Mouse (Mus musculus) T-helper 1 cell (primary cell): ENCODE data around the gene Nek2.

Experiments
- in situ Hi-C: fragments of 300-600 bp; cut with MboI, MseI; formaldehyde crosslinking; loops from one replicate; pipeline ENCODE4 v1.15.1; 2025; ENCODE audit warnings: high pct_unique_total_duplicates

Gene Nek2

GRCm38 (mm10) chr1:191856886-191857651, 35.8 kb downstream of the Nek2 start:
- in situ Hi-C loops = no loop called here

DNA sequence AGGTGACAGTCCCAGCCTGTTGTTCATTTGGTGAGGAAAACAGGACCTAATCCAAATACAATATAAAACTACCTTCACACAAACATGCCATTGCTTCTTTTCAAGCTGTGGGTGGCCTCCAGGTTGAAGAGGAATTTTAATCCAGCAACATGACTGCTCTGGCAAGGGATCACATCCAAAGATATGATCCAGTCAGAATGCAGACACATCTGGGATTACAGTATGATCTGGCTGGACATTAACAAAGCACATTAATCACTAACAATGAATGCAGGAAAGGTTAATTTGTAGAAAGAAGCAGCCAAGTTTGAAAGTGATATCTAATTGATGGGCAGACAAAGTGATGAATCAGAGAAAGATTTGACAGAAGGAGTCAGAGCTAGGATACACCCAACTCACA, 36.9 kb downstream of the Nek2 start:
- in situ Hi-C loops = no loop called here

- in situ Hi-C loops = no loop called here
Observed at GRCm38 (mm10) chr1:191859847-191860246, 38.6 kb downstream of the Nek2 start.

GRCm38 (mm10) chr1:191861247-191861646, 40.0 kb downstream of the Nek2 start:
- in situ Hi-C loops = no loop called here

DNA sequence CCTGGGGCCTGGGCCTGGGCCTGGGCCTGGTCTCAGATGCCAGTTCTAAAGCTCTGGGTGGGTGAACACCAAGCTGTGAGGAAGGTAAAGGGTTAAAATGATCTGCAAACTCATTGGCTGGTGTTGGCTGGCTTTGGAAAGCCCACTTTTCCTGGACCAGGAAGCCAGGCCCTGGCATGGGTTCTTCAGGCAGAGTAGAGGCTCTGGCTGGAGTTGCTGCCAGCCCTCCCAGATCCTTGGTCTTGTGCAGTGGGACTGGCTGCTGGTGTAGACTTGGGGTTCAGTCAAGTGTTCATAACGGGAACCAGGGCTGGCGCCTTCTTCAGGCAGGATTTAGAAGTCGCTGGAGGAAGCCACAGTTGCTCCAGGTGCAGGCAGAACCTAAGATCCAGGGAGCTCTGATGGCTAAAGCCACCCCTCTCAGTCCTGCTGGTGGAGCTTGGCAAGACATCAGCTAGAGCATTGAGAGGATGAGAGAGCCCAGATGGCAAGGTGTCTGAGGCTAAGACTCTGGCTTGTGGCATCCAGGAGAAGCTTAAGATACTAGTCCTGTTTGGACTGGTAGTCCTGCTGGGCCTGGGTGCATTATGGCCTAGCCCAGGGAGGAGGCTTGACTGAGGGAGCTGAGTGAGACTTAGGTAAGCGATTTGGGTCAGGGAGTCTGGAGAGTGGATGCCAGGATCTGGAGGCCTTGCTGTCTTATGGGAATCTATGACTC, 42.7 kb downstream of the Nek2 start:
- in situ Hi-C loops = no loop called here

GRCm38 (mm10) chr1:191864551-191865027, 43.3 kb downstream of the Nek2 start:
- in situ Hi-C loops = no loop called here

DNA sequence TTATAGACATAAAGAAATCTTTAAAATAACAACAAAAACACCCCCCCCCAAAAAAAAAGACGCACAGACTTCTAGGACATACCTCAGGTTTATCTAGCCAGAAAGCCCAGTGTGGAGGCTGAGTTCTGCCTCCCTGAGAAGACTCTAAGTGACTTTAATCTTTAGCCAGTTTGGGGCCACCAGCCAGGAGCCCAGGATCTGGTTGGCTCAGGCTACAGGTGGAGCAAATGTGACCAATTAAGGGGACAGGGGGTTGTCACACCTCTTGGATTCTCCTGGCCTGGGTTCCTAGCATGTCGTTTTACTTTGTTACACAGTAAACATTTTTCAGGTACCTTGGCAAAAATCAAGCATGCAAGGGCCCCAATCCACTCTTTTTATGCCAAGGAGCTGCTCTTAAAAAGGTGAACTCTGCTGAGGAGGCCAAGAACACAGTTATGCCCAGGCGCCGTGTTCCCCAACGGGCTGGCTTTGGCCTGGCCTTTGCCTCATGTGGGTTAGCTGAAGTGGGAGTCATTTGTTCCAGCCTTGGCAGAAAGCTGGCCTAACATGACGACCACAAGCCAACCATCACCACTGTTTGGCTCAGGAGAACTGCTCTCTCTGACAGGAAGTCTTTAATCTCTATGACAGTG, 50.9 kb downstream of the Nek2 start:
- in situ Hi-C loops = no loop called here

DNA sequence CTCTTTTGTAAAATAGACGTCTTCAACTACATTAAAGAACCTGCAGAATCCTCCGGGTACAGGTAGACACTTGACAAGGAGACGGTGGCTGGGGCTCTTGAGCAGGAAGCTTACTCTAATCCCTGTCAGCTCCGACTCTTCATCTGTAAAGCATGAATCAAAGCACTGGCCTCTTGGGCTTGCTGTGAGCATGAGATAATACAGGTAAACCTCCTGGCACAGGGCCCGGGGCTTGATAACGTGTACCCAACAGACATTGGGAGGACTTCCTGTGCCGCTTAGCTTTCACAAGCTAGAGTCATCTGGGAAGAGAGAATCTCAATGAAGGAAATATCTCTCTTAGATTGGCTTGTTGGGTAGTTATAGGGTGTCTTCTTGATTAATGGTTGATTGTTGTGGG, 53.8 kb downstream of the Nek2 start:
- in situ Hi-C loops = no loop called here

DNA sequence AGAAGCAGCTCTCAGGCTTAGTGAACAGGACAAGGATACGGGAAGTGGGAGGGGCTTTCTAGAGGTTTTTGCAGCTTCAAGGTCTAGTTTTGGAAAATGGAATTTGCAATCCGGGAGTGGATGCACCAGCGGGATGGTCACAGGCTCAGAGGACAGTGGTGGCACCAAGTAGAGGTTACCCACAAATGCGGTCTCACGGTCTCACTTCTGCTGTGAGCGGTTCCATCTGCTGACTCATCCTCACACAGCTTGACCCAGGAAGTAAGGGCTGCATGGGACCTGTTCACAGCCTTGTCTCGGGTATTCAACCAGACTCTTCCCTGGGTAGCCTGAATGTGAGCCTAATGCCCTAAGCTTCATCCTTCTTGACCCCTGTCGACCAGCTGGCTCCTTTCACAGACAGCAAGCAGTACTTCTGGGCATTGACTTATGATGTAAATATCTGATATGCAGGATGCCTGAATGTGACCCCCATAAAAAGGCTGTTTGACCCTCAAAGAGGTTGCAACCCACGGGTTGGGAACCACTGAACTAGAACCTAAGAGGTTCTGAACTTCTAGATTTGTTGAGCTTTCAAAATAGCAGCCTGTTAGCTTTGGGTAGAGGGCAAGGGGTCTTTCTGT, 54.5 kb downstream of the Nek2 start:
- in situ Hi-C loops = no loop called here

DNA sequence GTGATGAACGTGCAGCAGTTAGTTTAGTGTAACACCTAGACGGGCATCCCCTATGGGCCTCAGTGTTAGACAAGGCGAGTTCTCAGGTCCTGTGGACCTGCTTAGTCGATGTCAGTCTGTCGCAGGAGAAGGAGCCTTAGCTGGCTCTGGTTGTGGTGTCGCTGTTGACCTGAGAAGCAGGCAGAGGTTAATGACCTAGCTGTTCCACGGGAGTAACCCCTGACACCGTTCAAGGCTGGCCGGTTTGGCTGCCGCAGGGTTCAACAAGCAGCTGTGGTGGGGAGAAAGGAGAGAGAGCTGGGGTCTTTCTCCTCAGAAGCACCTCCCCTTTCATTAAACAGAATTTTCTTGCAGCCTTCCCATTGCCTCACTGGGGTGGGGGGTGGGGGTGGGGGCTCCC, 56.4 kb downstream of the Nek2 start:
- in situ Hi-C loops = no loop called here

DNA sequence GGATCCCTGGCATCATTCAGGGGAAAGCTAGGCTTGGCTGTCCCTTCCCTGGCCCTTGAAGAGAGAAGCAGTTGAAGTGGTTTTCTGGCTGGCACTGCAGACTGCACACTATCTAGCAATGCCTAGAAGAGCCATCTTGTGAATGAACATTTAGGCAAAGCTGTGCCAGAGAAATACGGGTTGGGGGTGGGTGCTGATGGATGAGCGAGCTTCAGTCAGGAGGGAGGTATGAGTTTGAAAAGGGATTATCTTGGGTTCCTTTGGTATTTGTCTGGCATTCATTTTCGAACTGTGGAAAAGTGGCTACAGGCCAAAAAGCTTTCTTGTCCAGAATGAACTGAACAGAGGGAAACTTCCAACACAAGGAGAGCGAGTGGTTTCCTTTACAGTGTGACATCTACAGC, 57.3 kb downstream of the Nek2 start:
- in situ Hi-C loops = no loop called here

DNA sequence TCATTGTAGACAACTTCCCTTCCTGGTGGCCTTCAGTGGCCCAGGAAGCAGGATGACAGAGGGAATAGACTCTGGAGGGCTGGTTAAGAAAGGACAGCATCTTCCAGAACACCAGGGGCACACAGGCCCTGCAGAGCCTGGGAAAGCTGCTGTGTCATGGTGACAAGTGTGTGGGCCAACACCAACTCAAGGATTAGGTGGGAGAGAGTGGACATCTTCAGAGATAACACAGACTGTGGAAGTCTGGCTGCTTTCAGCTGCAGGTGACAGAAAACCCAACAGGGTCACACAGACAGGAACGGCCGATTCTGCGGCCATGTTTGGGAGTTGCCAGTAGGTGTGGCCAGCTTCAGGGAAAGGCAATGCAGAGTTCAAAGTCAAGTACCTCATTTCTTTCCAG, 59.0 kb downstream of the Nek2 start:
- in situ Hi-C loops = no loop called here

DNA sequence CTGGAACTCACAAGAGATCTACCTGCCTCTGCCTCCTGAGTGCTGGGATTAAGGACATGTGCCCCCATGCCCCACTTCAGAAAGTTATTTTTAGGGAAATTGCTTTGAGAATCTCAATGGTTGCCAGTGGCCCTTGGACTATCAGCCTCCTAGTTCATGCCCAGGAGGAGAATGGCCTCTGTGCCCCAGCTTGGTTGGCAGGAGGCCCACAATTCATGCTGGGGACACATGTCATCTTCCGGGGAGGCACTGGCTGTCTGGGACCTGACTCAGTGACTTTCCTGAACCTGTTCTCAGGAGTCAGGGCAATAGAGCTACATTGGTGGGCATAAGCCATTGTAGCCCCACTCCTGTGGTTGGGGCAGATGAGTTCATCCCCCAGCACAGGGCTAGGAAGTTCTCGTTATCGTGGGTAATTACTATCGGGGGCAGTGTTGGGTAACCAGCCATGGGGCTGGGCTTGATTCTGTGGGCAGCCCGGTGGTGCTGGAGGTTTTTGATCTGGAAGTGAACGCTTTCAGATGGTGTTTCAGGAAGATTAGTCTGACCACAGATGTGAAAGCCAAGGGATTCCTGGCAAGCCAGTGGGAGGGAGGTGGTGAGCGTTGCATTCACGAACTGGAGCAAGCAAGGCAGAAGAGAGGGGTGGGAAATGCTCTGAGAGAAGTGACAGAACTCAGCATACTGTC, 59.8 kb downstream of the Nek2 start:
- in situ Hi-C loops = no loop called here

DNA sequence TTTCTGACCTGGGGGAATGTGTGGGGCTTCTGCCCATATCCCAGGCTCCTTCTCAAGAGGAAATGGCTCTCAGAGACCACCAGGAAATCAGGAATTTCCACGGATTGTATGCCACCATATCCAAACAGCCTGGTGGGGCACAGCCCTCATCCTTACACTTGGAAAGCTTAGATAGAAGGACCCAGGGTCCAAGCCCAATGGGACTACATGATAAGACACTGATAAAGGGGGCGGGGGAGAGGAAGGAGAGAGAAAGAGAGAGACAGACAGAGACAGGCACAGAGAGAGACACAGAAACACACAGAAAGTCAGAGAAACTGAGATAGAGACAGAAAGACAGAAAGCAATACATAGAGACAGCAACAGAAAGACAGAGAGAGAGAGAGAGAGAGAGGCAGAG, 60.4 kb downstream of the Nek2 start:
- in situ Hi-C loops = no loop called here
